Mouse (Mus musculus) heart, adult 2 months (tissue): ENCODE data around the gene Gli2.

Experiments
- CTCF ChIP-seq: fragments of 200-600 bp; IDR thresholded peaks from 2 replicates; pipeline ENCODE4 v1.8.1; 2022; ENCODE audit warnings: antibody characterized with exemption, mild to moderate bottlenecking, moderate library complexity
- EP300 ChIP-seq: fragments of 200-500 bp; IDR thresholded peaks from 2 replicates; pipeline ENCODE4 v1.6.1; 2011; ENCODE audit warnings: low read depth, low read length, control low read depth; ENCODE audit not compliant: insufficient read depth
- POLR2A ChIP-seq: fragments of 200-500 bp; IDR thresholded peaks from 2 replicates; pipeline ENCODE4 v1.6.1; 2011; ENCODE audit warnings: mild to moderate bottlenecking, low read depth, low read length, control low read depth; ENCODE audit not compliant: insufficient read depth

- TF ChIP-seq CTCF (no peak), POLR2A (no peak), EP300 (no peak)
Measured at GRCm38 (mm10) chr1:118969409-118969808, 84.0 kb downstream of the Gli2 start.
